Mouse (Mus musculus) embryonic fibroblast, embryonic 13.5 days (primary cell): ENCODE measurements around the gene Ada. TPM values are rescaled to one million over a fixed set of nuclear protein-coding genes. Genes with fewer than 3 reads are reported as not detected.
"Not testable (repeated sequence)": the region's sequence is repeated elsewhere in the genome, so short reads cannot be mapped to it uniquely, and the experiment has no call there.

ENCODE experiments used
- H3K27ac ChIP-seq: 2 replicates; pipeline ENCODE4 v1.5.1; 2012; ENCODE audit warnings: low read length, control low read depth, inconsistent platforms; ENCODE audit not compliant: insufficient read depth
- H3K4me1 ChIP-seq: 2 replicates; pipeline ENCODE4 v1.6.1; 2011; ENCODE audit warnings: low read length; ENCODE audit not compliant: control insufficient read depth, insufficient read depth
- H3K4me3 ChIP-seq: 2 replicates; pipeline ENCODE4 v1.5.1; 2011; ENCODE audit warnings: mild to moderate bottlenecking, control low read depth, low read length; ENCODE audit not compliant: insufficient read depth
- CTCF ChIP-seq: IDR thresholded peaks from 2 replicates; pipeline ENCODE4 v1.5.1; 2011; ENCODE audit warnings: mild to moderate bottlenecking, control low read depth, low read length, moderate library complexity, borderline replicate concordance; ENCODE audit not compliant: insufficient read depth
- POLR2A ChIP-seq: IDR thresholded peaks from 2 replicates; pipeline ENCODE4 v1.6.1; 2011; ENCODE audit warnings: low read depth, mild to moderate bottlenecking, control low read depth, low read length, moderate library complexity
- polyA plus RNA-seq: library from polyadenylated mRNA; stranded (reverse); fragments of >200 nt; gene quantifications from 2 replicates; pipeline ENCODE4 v1.2.4, GENCODE M21; 2011; ENCODE audit warnings: low read depth; ENCODE audit not compliant: missing spikeins, insufficient read length

Gene Ada
- polyA plus RNA-seq, 1 experiment: 32.7 TPM

- TF ChIP-seq POLR2A (no peak), CTCF (no peak)
- Histone ChIP-seq H3K4me1 (peaks cover 10% of the 10 kb centered on the region), H3K27ac (no peak overlapping the region), H3K4me3 (no peak overlapping the region)
Measured at GRCm38 (mm10) chr2:163690409-163691304, 59.4 kb downstream of the Ada start.

GRCm38 (mm10) chr2:163689771-163690170 lies 60.3 kb downstream of the Ada start:
- Histone ChIP-seq H3K4me3 (no peak overlapping the region), H3K4me1 (peaks cover 12% of the 10 kb centered on the region), H3K27ac (no peak overlapping the region)
- TF ChIP-seq CTCF (no peak), POLR2A (no peak)

- not testable (repeated sequence) for H3K27ac ChIP-seq, H3K4me1 ChIP-seq, H3K4me3 ChIP-seq
Measured at GRCm38 (mm10) chr2:163688377-163688776, 61.7 kb downstream of the Ada start.

- no peak overlapping the region for H3K4me3 ChIP-seq
- 0 out of 2 replicates have a peak, but pooled peaks cover 2% of the 10 kb centered on the region for H3K4me1 ChIP-seq
- H3K27ac ChIP-seq: no peak overlapping the region
- TF ChIP-seq POLR2A (no peak), CTCF (no peak)
Measured at GRCm38 (mm10) chr2:163686886-163687285, 63.2 kb downstream of the Ada start.

- Histone ChIP-seq H3K4me3 (no peak overlapping the region), H3K27ac (peak overlapping the region; percentile 44), H3K4me1 (0 out of 2 replicates have a peak, but pooled peaks cover 2% of the 10 kb centered on the region)
- TF ChIP-seq POLR2A (no peak), CTCF (no peak)
Measured at GRCm38 (mm10) chr2:163686233-163686632, 63.8 kb downstream of the Ada start.

GRCm38 (mm10) chr2:163685761-163686200 lies 64.3 kb downstream of the Ada start:
- TF ChIP-seq CTCF (no peak), POLR2A (no peak)
- Histone ChIP-seq H3K4me1 (0 out of 2 replicates have a peak, but pooled peaks cover 2% of the 10 kb centered on the region), H3K27ac (peak overlapping the region; percentile 44), H3K4me3 (no peak overlapping the region)

- Histone ChIP-seq H3K4me1 (0 out of 2 replicates have a peak, but pooled peaks cover 2% of the 10 kb centered on the region), H3K4me3 (no peak overlapping the region), H3K27ac (peak overlapping the region; percentile 44)
- TF ChIP-seq POLR2A: no peak
- no peak for TF ChIP-seq CTCF
Measured at GRCm38 (mm10) chr2:163685287-163685686, 64.8 kb downstream of the Ada start.

- TF ChIP-seq POLR2A (no peak), CTCF (no peak)
- H3K27ac ChIP-seq: no peak overlapping the region
- H3K4me3 ChIP-seq: no peak overlapping the region
- H3K4me1 ChIP-seq: 0 out of 2 replicates have a peak, but pooled peaks cover 2% of the 10 kb centered on the region
Measured at GRCm38 (mm10) chr2:163682344-163682743, 67.7 kb downstream of the Ada start.

GRCm38 (mm10) chr2:163676745-163677144 lies 73.3 kb downstream of the Ada start:
- Histone ChIP-seq H3K4me3 (no peak overlapping the region), H3K4me1 (peaks cover 30% of the 10 kb centered on the region), H3K27ac (peak overlapping the region; percentile 94)
- TF ChIP-seq POLR2A: no peak
- no peak for TF ChIP-seq CTCF

Other genes starting within 250 kb of the Ada start
- gene Hnf4a, start 243.4 kb downstream of the Ada start, polyA plus RNA-seq: not detected in 2 replicates
- gene Ttpal, start 147.9 kb downstream of the Ada start, polyA plus RNA-seq: 40.7 TPM in 2 replicates
- 262 and 294 TPM in 2 replicates for gene Serinc3, start 105.1 kb downstream of the Ada start, polyA plus RNA-seq
- gene Pkig, start 91.9 kb downstream of the Ada start, polyA plus RNA-seq: 33.6 and 39.7 TPM in 2 replicates
- gene Ccn5, start 70.6 kb upstream of the Ada start, polyA plus RNA-seq: 203 and 212 TPM in 2 replicates
- 0.26 TPM in 1 of 2 replicates, not detected in the other for gene Kcnk15, start 103.4 kb upstream of the Ada start, polyA plus RNA-seq
- gene Rims4, start 168.4 kb upstream of the Ada start, polyA plus RNA-seq: 0.14 TPM in 1 of 2 replicates, not detected in the other
- 208 and 218 TPM in 2 replicates for gene Ywhab, start 244.7 kb upstream of the Ada start, polyA plus RNA-seq